Mouse (Mus musculus) Patski (cell line): ENCODE measurements around the gene Ccdc50. TPM values are rescaled to one million over a fixed set of nuclear protein-coding genes. Genes with fewer than 3 reads are reported as not detected.

ENCODE experiments used
- ATAC-seq: fragments of 100-300 bp; one replicate; pipeline ENCODE4 v1.8.0; 2021
- CTCF ChIA-PET: fragments of 350-600 bp; sonication (Branson Sonifier 250); formaldehyde crosslinking; loops from one replicate; lab custom pipeline; 2022; ENCODE audit warnings: inconsistent platforms; lab: Charles Lee
- POLR2A ChIA-PET: fragments of 350-600 bp; sonication (Branson Sonifier 250); formaldehyde crosslinking; loops from one replicate; lab custom pipeline; 2022; ENCODE audit warnings: antibody characterized with exemption, inconsistent platforms; lab: Charles Lee
- DNase-seq: peaks from one replicate; pipeline ENCODE4 v3.0.0-alpha.2; 2011; ENCODE audit warnings: low read depth, low spot score
- H3K27me3 ChIP-seq: fragments of 371-371 bp; one replicate; pipeline ENCODE4 v1.5.1; 2021
- CTCF ChIP-seq: fragments of 100-300 bp; IDR thresholded peaks from one replicate; pipeline ENCODE4 v1.5.1; 2021
- in situ Hi-C: fragments of 300-500 bp; cut with MboI; formaldehyde crosslinking; loops from 3 replicates; pipeline ENCODE4 v1.11.1; 2018; ENCODE audit warnings: low pct_unique_long_range_greater_than_20kb, mixed read lengths
- polyA plus RNA-seq: library from polyadenylated mRNA; unstranded; gene quantifications from one replicate; pipeline ENCODE4 v1.2.3, GENCODE M21; 2021

Ccdc50 gene
- polyA plus RNA-seq, 1 experiment from 2014 or later: 120 TPM

DNA sequence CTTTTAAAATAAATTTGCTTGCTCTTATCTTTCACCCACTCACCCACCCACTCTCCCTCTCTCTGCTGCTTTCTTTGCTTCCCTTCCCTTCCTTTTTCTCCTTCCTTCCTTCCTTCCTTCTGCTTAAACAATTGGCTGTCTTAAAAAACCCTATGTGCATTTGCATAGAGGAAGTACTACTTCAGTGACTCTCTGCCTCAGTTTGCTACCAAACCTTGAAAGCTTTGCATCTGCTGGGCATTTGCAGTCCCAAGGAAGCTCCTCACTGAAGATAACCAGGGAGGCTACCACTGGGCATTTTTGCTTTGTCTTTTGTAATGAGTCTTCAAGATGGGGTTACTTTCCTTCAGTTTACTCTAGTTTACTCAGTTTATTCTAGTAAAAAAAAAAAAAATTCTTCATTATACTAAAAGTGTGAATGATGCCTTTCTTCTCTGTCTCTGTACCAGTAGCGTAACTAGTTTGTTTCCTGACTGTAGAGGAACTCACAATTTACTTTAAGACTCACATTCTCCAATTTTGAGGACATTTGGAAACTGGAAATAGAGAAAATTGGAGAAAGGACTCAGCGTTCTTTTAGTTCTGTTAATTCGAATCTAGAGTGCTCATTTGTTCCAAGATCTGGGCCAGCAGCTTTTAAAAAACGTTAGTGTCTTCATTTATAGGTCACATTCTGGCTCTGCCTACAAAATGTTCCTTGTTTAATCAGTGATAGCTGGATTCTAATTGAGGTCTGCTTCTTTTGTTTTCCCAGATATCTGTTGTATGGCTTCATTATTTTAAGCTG is 6.8 kb downstream of the Ccdc50 start:
- no peak for TF ChIP-seq CTCF
- H3K27me3 ChIP-seq: no peaks in the 10 kb centered on the region
- DNase-seq (no peak), ATAC-seq (no peak)
- in situ Hi-C loops: loop anchor here (10.0 kb wide), 1 partner anchor 791 kb away; no protein-coding TSS in a partner anchor
- POLR2A ChIA-PET: no interaction called here
- CTCF ChIA-PET: no interaction called here

DNA sequence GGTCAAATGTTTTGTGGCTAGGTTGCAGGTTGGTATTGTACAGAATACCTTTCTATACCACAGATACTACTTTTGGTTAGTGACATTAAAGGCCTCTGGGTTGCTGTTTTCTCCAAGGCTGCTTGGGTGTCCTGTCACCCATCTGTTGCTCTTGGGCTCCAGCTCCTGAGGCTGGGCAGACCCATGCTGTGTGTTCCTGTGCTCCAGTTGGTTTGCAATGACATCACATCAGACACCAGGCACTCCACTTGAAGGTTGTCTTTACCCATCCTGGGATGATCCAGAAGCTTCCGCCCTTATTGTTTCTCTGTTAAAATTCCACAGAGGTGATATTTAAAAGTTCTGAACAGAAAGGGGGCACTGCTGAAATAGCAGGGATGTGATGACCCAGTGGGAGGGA is 8.3 kb downstream of the Ccdc50 start:
- DNase-seq: no peak
- ChIA-PET POLR2A (no interaction called here), CTCF (interaction anchor here (0.8 to 1.2 kb wide), 2 partner anchors 14 to 47 kb away, joined by 3 to 4 read pairs; no protein-coding TSS in a partner anchor)
- TF ChIP-seq CTCF: no peak
- no peak for ATAC-seq
- no peaks in the 10 kb centered on the region for H3K27me3 ChIP-seq
- in situ Hi-C loops: loop anchor here (10.0 kb wide), 1 partner anchor 792 kb away; no protein-coding TSS in a partner anchor

DNA sequence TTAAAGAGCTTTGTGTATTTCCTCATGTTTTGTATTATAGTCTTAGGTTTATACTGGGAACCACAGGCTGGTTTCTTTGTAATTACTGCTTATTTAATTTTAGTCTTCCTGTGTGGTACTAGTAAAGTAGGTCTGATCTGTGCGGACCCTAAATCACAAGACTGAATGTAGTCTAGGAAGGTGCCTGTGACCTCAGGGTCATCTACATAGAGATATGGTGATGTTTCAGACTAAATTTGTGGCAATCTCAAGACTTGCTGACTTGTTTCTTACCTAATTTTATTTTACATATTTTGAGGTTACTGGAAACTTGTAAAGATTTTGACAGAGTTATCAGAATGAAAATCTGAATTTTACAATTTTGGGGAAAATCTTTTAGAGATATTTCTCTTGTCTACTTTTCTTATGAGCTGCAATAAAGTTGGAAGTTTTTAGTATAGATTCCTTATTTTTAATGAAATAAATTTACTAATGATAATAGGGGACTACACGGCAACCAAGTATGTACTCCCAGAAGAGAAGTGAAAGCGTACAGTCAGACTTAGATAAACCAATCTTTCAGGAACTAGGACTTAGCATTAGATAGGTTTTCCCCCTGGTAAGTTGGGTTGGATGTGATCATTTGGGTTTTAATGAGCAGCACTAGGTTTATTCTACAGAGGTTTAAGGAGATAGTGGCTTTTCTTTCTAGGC is 10.5 kb downstream of the Ccdc50 start:
- no peak for DNase-seq
- CTCF ChIA-PET: interaction anchor here (1.3 kb wide), 1 partner anchor 9 kb away, joined by 3 read pairs; no protein-coding TSS in a partner anchor
- no peak for TF ChIP-seq CTCF
- POLR2A ChIA-PET: no interaction called here
- in situ Hi-C loops: loop anchor here (10.0 kb wide), 1 partner anchor 794 kb away; no protein-coding TSS in a partner anchor
- no peak for ATAC-seq
- H3K27me3 ChIP-seq: no peaks in the 10 kb centered on the region

DNA sequence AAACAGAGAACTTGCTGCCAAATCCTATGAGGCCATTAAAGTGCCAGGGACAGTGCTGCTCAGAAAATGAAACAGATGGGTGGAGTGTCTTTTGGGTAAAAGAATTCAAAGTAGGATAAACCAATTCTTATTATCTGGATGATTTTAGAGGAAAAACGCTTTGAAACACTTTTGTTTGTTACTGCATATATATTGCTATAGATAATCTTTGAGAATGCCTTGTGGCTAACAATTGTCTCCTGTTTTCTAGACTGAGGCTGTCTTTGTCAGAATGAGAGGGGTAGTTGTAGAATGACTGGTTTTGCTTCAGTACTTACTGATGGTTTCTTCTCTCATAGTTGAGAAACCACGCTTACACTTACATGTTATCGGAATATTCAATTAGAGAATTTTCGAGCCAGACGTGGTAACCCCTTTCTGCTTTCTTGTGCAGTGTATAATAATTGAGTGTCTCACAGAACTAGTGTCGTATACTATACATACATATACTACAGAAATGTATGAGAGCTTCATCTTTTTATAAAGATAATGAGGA is 11.1 kb downstream of the Ccdc50 start:
- no peak for ATAC-seq
- H3K27me3 ChIP-seq: no peaks in the 10 kb centered on the region
- CTCF ChIA-PET: interaction anchor here (0.8 to 1.3 kb wide), 3 partner anchors 9 to 178 kb away, joined by 3 to 4 read pairs (median 3); no protein-coding TSS in a partner anchor
- no peak for TF ChIP-seq CTCF
- in situ Hi-C loops: loop anchor here (10.0 kb wide), 1 partner anchor 795 kb away; no protein-coding TSS in a partner anchor
- no peak for DNase-seq
- POLR2A ChIA-PET: no interaction called here

- DNase-seq (no peak), ATAC-seq (peak; percentile 70)
- ChIA-PET CTCF (no interaction called here), POLR2A (interaction anchor here (0.9 to 1.1 kb wide), 2 partner anchors 11 to 31 kb away, joined by 3 read pairs; no protein-coding TSS in a partner anchor)
- H3K27me3 ChIP-seq: no peaks in the 10 kb centered on the region
- TF ChIP-seq CTCF: no peak
- in situ Hi-C loops: no loop called here
Measured at GRCm38 (mm10) chr16:27401579-27401978, 12.9 kb downstream of the Ccdc50 start.

DNA sequence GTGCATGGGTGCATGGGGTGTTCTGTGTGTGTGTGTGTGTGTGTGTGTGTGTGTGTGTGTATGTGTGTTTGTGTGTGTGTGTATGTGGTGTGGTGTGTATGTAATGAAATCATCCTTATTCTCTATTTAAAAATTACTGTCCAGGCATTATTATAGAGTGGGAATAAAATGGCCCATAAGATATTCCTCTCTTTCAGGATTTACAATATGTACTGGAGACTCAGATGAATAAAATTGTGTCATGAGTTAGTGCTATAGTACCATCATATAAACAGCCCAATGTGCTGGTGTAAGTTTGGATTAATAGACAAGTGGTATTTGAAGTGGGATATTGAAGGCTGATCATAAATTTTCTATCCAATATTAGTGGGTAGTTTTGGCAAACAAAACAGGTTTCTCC is 15.4 kb downstream of the Ccdc50 start:
- in situ Hi-C loops: no loop called here
- no peak for ATAC-seq
- ChIA-PET POLR2A (no interaction called here), CTCF (no interaction called here)
- TF ChIP-seq CTCF: no peak
- no peaks in the 10 kb centered on the region for H3K27me3 ChIP-seq
- no peak for DNase-seq

- ATAC-seq (no peak), DNase-seq (no peak)
- ChIA-PET CTCF (interaction anchor here (0.8 to 1.1 kb wide), 2 partner anchors 10 to 19 kb away, joined by 3 read pairs; no protein-coding TSS in a partner anchor), POLR2A (no interaction called here)
- TF ChIP-seq CTCF: no peak
- no peaks in the 10 kb centered on the region for H3K27me3 ChIP-seq
- in situ Hi-C loops: no loop called here
Measured at GRCm38 (mm10) chr16:27416937-27417584, 28.4 kb downstream of the Ccdc50 start.

- ChIA-PET POLR2A (no interaction called here), CTCF (interaction anchor here (1.1 kb wide), 1 partner anchor 11 kb away, joined by 3 read pairs; no protein-coding TSS in a partner anchor)
- ATAC-seq: no peak
- no peaks in the 10 kb centered on the region for H3K27me3 ChIP-seq
- in situ Hi-C loops: no loop called here
- TF ChIP-seq CTCF: no peak
- DNase-seq: no peak
Measured at GRCm38 (mm10) chr16:27417632-27418031, 29.0 kb downstream of the Ccdc50 start.

DNA sequence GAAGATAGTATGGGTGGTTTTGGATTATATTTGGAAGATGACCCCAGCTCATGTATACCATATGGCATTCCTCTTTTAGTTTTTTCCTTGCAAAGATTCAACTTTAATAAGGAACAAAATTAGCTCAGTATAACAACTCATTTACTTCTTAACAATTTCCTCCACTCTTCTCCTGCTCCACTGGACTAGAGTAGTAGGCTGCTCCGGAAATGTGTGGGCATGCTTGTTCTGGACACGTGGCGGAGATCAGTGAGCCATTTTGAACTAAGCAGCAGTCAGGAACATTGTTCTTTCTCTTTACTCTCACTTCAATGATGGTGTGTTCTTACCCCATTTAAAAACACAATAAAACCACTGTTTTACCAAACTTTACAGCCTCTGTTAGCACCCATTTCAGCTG is 32.3 kb downstream of the Ccdc50 start:
- TF ChIP-seq CTCF: no peak
- DNase-seq: no peak
- POLR2A ChIA-PET: interaction anchor here (0.6 kb wide), 1 partner anchor 10 kb away, joined by 4 read pairs; no protein-coding TSS in a partner anchor
- no peaks in the 10 kb centered on the region for H3K27me3 ChIP-seq
- in situ Hi-C loops: no loop called here
- CTCF ChIA-PET: interaction anchor here (1.0 to 2.4 kb wide), 2 partner anchors 12 to 20 kb away, joined by 3 to 12 read pairs; no protein-coding TSS in a partner anchor
- no peak for ATAC-seq

DNA sequence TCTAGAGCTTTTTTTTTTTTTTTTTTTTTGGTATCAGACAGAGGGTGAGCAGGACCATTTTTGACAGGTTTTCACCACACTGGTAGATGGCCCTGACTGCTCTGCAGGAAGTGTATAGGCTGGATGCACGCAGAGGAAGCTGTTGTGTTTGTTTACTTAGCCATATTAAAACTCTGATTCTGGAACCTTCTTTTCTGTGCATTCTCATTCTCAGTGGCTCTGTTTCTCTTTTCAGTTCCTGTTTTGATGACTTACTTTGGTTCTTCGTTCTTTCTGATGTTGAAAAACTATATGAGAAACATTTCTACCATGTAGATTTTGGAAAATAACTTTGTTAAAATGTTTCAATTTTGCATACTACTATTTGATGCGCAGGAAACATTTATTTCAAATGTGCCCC is 46.4 kb downstream of the Ccdc50 start:
- ChIA-PET POLR2A (interaction anchor here (0.6 kb wide), 1 partner anchor 110 kb away, joined by 3 read pairs; no protein-coding TSS in a partner anchor), CTCF (interaction anchor here (1.0 kb wide), 1 partner anchor 9 kb away, joined by 3 read pairs; no protein-coding TSS in a partner anchor)
- H3K27me3 ChIP-seq: no peaks in the 10 kb centered on the region
- TF ChIP-seq CTCF: no peak
- DNase-seq (no peak), ATAC-seq (no peak)
- in situ Hi-C loops: no loop called here
